Mouse (Mus musculus) adrenal gland, postnatal 25 days (tissue): ENCODE results near the gene Gch1. TPM values are rescaled to one million over a fixed set of nuclear protein-coding genes. Genes with fewer than 3 reads are reported as not detected.

ENCODE experiments used
- DNase-seq: peaks from one replicate; pipeline ENCODE4 v3.0.0; 2021; ENCODE audit warnings: mixed read lengths
- total RNA-seq: library from RNA; stranded (reverse); gene quantifications from 2 replicates; pipeline ENCODE4 v1.2.3, GENCODE M21; 2021

Gch1 gene
- total RNA-seq, 1 experiment from 2014 or later = 66.2 TPM

DNA sequence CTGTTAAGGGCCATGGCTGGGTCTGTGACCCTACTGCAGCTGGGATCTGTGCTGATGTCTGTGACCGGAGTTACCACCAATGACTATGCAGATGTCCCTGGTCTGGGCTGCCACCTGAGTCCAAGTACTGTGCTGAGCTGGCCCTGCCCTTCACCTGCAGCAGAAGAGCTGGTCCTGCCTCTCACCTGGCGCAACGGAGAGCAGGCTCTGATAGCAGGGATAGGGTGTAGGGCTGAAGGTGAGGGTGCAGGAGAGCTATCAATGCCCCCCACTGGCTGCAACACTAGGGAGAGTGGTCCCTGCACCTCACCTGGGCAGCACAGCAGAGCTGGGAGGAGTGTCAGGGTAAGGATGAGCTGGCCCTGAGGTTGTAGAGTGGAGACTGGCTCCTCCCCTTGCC, 17.4 kb upstream of the Gch1 start:
- no peak for DNase-seq

DNA sequence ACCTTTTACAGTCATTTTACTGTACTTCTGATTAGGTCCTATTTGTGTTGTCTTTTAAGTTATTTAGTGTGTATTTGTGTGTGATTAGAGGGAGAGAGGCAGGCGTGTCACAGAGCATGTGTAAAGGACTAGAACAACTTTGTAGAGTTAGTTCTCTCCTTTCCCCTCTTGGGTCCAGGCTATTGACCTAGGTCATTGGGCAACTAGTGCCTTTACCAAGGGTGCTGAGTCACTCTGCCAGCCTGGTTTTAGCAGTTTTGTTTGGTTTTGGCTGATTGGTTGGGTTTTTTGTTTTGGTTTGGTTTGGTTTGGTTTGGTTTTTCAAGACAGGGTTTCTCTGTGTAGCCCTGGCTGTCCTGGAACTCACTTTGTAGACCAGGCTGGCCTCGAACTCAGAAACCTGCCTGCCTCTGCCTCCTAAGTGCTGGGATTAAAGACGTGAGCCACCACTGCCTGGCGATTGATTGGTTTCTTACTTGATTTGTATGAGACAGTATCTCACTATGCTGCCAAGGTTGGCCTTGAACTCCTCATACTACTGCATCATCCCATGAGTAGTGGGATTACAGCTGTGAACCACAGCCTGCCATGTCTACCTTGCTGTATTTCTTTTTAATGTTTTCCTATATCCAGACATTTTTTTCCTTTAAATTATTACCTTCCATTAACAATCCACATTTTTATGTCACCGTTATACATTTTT, 16.2 kb upstream of the Gch1 start:
- no peak for DNase-seq

DNA sequence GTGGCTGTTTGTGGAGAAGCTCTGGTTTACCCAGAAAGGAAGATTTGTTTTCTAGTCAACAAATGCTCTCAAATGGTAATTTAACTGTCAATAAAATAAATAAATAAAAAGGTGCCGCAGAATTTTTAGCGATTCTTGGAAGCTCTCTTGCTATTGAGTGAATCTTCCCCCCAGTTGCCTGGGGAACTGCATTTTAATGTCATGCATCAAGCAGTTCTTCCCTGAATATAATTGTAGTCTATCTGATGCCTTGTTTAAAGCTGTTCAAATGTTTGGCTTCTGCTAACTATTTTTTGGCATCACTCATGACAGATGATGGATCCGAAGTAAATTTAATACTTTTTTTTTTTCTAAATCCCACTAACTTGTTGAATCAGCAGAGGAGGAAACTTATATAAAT, 8.1 kb upstream of the Gch1 start:
- no peak for DNase-seq

DNA sequence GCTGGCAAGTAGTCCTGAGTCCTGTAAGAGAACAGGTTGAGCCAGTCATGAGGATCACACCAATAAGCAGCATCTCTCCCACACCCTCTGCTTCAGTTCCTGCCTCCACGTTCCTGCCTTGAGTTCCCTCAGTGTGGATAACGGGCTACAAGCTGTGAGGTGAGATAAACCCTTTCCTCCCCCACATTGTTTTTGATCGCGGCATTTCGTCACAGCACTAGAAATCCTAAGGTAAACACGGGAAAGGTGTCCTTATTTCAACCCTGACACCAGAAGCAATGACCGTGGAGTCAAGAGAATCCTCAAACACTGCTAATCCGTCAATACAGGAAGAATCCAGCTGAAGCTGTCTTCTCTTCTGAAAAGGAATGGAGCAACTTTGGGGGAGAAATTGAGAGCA, 7.5 kb upstream of the Gch1 start:
- DNase-seq = no peak

DNA sequence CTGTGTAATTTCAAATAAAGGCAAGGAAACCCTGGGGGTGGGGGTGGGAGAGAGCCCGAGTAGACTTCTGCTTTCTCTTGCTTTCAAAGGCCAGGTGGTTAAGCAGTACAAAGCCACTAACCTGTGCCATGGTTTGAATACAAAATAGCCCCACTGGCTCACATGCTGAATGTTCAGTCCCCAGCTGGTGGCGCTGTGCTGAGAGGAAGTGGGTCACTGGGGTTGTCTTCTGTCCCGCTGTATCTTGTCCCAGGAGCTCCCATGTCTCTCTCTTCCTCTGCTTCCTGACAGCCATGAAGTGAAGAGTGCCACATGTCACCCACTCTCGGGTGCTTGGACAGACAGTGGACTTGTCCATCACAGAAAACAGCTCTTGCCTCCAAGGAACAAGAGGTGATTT, 4.9 kb upstream of the Gch1 start:
- no peak for DNase-seq

DNA sequence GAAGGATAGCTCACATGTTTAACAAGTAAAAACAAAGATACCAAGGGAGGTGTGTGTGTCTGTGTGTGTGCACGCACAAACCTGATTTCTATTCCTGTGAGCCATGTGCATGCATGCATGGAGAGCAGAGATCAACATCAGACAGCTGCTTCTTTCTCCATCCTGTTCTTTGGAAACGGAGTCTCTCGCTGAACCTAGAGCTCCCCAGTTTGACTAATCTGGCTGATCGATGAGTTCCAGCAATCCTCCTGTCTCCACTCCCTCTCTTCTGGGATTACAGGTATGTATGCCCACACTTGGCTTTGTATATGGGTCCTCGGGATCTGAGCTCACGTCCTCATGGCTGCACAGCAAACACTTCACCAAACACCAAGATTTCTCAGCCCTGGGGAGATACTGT, 4.3 kb upstream of the Gch1 start:
- no peak for DNase-seq

DNA sequence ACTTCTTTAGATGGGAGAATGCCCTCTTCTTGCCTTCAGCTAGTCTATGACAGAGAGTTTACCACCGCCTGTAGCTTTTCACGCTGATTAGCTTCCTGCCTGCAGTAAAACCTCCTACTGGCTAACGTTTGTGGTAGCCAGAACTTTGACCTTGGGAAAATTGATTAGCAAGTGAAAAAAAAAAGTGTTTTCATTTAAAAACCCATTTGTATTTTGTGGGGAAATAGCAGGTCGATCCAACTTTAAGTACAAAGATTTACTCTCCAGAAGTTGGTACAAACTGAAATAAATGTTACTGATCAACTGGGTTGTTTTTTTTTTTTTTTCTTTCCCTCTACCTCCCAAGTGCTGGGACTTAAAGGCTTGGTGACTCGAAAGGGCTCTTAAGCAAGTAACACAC, 2.6 kb upstream of the Gch1 start:
- no peak for DNase-seq

DNA sequence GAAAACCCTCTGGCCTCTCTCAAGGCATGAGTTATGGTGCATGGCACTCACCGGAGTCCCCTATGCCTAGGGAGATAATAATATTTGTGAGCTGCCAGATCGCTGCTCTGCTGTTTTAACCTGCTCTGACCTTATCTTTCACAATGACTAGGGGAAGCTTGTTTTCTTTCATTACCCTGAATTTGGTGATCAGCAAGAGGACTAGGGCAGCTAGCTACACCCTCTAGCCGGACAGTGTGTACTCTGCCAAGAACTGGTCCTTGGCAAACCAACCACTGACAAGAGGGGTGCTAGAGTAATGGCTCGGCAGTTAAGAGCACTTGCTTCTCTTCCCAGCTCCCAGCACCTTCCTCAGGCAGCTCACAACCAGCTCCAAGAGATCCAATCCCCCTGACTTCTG, 1.4 kb upstream of the Gch1 start:
- DNase-seq = no peak

DNA sequence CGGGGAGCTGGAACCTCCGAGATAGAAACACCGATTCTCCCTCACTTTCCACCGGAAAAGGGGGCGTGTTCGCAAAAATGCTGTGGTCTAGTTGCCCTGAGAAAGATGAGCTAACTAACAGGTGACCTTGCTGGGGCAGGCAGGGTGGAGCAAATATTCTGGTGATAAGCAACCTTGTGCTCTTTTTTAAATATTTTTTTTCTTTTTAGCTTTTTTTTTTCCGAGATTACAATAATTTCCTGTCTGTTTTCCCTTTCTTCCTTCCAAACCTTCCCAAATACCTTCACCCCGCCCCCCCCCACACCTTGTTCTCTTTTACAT, 382 bp upstream of the Gch1 start:
- DNase-seq = no peak

DNA sequence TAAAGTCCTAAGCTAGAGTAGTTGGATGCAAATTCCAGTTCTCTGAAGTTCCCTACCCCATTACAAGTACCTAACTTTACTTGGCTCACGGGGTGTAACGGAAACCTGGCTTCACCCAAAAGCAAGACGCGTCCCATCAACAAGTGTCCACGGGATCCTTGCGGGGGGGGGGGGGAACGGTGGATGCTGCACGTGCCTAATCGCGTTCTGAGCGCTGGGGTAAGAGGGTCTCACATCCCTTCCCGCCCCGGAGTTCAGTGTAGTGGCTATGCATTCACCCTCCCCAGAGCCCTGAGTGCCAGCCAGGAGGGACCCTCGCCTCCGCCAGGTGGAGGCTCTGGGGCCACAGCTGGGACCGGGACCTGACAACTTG, 752 bp downstream of the Gch1 start:
- no peak for DNase-seq

DNA sequence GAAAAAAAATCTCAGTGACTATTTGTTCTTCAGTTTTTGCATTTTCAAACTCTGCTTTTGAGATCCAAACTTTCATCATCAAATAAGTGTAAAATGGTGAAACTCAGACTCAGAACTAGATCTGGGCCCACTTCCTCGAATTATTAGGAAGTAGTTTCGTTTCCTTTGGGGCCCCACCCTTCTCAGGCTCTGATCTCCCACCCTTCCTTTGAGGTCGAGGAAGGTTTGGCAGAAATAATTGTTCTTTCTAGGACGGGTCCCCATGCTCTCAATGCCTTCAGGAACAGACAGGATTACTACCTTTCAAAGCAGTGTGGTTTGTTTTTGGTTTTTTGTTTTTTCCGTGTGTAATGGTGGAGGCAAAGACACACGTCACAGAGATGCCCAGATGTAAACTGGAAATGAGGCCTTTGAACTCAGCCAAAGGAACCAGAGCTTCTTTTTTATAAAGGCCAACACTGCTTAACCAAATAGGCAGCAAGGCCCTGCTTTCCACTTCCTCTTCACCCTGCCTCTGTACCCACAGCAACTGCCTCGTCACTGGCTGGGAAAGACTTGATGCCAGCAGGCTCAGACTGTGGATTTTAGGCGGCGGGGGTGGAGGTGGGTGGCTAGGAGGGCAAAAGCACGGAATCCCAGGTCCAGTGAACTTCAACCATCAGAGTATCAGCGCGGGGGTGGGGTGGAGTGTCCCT, 1.4 kb downstream of the Gch1 start:
- DNase-seq = peak; percentile 32

DNA sequence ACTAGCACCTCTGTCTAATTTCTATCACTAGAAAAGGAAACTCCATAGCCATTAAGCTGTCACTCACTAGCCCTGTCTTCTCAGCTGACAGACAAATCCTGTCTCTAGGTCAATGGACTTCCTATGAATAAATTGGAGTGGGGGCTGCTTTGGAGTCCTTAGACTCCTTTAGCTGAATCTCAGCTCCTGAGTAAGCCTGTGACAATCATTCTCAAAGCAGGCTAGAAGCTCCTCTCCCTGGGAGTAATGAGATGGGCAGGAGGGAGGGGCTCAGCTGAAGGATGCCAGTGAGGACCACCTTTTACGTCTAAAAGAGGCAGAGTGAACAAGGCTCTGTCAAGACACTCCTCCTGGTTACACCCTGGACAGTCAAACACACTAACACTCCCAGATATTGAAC, 2.0 kb downstream of the Gch1 start:
- DNase-seq = no peak

DNA sequence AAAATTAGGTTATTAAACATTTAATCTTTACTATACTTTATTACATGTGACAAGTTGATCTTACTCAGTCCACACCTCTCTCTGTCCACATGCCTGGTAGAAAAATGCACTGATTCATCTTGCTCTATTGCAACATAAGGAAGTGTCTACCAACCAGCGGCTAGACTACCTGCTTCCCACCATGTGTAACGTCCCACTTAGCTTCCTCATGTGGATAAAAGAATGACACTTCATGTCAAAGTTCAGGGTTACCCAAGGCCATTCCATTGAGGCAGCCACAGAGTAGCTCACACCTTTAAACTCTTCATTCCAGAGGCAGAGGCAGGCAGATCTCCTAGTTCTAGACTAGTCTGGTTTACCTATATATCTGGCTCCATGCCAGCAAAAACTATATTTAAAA, 2.7 kb downstream of the Gch1 start:
- no peak for DNase-seq

DNA sequence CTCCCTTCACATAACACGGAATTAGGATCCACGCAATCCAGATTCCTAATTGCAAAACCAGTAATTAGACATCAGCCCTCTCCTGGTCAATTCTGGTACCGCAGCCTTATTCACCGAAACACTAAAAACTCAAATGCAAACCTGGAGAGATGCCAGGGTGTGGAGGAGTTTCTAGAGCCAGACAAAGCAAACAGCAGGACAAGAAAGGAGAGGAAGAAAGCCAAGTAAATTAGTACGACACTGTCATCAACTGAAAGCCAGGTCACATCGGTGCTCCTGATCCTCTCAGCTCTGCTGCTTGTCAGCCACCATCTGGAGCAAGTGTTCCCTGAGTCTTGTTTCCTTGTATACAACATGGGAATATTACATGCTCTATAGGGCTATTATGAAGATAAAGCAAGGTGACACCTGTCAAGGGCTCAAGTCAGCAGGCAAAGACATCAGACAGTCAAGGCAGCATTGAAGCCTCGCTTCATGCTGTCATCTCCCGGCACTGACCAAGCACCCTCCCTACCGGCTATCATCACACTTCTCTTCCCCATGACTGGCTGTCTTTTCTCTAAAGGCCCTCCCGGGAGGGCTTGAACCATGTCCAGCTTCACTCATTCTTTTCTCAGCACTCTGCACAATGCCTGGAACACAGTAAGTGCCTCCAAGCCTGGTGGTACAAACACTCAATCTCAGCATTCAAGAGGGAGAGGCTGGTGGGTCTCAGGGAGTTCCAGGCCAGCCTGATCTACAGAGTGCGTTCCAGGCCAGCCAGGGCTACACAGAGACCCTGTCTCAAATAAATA, 7.5 kb downstream of the Gch1 start:
- peak; percentile 45 for DNase-seq

DNA sequence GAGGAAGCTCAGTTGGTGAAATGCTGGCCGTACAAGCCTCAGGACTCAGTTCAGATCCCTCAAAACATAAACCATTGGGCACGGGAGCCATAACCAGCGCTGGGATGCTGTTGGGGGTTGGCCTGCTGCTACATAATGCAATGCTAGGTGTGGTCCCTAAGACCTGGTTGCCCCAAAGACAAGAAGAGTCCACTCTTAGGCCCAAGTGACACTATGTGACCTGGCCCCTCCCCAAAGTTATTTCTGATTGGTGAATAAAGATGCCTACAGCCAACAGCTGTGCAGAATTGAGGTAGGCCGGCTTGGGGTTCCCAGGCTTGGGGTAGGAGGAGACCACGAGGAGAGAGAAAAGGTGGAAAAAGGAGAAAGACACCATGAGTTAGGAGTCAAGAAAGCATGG, 10.4 kb downstream of the Gch1 start:
- no peak for DNase-seq

DNA sequence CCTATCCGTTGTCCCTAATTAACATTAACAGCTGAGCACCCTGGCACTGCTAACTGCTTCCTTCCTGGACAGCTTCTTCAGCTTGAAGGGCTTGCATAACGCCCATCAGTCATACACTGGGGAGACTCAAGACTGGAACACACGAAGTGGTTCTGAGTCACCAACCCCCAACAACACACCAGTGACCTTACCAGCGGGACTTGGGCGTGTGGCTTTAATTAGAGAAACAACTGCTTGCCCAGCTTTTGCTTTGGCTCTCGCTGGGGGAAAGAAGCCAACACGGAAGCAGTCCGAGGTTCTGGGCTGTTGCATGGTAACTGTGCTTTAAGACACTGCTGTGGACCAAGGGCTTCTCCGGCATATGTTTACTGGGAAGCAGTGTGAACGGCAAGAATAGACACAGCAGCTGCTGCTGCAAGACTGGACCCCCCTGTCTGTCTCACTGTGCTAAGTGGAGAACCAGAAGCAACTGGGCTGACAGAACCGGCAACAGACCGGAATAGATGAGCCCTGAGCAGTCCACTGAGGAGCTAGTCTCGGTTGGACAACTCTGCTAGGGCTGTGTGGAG, 11.3 kb downstream of the Gch1 start:
- DNase-seq = peak; percentile 40

DNA sequence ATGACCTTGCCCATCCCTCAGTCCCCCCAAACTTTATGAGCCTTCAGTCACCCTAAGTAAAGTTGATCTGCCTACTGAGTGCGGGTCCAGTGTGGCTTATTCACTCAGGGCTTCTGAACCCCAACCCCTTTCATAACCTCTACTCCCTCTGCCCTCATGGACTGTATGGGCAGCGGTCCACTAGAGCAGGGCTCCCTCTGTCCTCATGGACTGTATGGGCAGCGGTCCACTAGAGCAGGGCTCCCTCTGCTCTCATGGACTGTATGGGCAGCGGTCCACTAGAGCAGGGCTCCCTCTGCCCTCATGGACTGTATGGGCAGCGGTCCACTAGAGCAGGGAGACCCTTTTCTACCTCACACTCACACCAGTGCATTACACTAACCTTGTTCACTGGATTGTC, 13.0 kb downstream of the Gch1 start:
- no peak for DNase-seq

DNA sequence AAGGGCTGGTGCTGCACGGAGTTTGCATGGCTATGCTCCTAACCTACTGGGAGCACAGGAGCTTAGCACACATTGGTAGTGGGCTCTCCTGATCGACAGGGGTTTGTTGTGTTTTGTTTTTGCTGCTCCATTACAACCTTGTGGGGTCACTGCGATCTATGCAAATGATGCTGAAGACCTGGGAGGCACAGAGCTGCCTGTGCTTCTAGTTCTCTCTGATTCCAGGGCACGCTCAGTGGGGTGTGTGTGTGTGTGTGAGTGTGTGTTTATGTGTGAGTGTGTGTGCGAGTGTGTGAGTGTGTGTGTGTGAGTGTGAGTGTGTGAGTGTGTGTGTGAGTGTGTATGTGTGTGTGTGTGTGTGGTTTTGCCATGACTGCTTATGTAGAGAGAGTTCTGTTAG, 14.1 kb downstream of the Gch1 start:
- no peak for DNase-seq

DNA sequence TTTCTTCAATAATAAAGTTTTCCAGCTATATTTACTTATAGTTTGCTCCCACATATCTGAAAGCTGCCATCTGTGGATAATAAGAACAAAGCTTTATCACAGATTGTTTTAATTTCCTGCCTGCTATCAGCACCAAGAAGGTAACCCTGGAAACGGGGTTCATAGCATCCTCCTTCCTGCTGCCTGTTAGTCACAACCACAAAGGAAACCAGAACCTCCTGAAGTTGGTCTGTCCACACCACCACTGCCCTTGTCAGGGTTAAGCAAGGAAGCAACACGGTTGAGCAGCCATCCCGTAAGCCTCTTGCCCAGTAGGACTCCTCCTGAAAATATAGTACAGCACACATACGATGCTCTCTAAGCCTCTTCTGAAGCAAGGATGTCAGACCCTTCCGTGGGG, 17.1 kb downstream of the Gch1 start:
- no peak for DNase-seq

DNA sequence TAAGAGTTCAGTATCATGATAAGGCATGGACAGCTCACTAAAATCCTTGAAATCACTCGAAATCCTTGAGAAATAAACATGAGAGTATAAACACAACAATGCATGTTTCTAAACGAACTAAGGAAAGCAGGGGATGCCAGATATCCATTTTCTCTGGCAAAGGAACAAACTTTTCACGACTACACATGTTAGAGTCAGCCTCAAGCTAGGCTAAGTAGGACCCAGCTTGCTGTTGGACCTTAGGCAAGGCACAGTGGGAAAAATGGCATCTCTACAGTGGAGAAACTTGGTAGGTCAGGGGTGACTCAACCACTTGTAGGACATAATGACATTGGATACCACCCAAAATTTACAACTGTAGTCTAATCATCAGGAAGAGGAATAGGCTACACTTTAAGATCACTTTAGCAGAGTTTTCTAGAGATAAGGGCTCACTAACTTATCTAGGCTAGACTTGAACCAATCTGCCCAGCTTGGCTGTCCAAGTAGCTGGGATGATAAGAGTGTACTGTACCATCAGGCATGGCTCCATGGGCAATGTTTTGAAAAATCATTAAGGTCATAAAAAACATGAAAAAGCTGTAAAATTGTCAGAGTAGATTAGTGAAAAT, 18.6 kb downstream of the Gch1 start:
- no peak for DNase-seq

DNA sequence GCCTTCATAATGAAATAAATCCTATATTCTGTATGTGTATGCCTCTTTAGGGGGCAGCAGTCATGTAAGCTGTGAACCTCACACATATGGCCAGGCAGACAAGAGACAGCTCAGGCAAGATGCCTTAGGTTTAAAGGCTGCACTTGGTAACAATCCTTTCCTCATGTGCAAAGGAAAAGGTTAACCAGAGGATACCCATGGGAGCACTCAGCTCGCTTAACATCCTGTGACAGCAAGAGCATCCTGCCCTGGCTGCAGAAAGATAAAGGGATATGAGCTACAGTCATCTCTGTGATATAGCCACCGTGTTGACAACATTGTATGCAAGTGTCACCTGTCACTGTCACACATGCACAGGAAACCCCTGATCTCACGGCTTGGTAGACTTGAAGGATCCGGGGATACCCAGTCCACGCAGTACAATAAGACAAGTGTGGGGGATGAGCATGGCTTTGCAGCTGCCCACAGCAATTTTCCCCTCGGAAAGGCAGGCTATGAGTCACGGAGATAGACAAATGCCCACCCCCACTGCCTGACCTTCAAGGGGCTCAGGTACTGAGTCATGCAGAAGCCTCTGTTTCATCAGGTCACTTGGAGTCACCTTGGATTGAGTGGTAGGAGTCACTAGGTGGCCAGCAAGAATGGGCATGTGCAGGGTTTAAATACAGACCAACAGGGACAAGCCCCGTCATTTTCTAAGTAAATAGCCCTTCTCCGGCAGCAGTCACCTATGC, 19.4 kb downstream of the Gch1 start:
- DNase-seq = peak; percentile 43

DNA sequence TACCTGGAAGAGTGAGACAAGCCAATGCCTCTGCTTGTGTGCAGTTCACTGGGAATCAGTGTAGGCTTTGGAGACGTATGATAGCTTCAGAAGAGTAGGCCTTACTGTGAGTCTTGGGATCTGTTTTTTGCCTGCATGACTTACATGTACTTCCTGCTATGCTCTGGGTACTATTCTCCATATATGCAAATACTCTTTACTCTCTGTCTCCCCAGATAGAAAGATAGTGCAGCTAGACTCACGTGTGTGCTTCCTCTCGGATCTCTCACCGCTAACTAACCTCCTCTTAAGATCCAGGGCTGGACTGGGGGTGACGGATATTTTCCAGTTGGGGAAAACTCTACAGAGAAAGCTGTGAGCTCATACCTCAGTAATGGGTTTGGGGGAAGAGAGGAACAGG, 23.5 kb downstream of the Gch1 start:
- DNase-seq = no peak
